24 mouse cellular contexts compared by ENCODE assay signal in genomic region chr12:31221522-31221921, GRCm38 (mm10). TPM values are rescaled to one million over a fixed set of nuclear protein-coding genes. Genes with fewer than 3 reads are reported as not detected.
DNase-seq lines count a peak whose midpoint lies in the region; ATAC-seq and TF ChIP-seq lines count a peak whose summit lies in the region.
"Had no signal": no experiment of that assay in that cellular context is flagged by ENCODE, and none has a peak within 500 bp of the region (broad histone marks: within the 10 kb centered on the region; RNA-seq: fewer than 3 reads in every experiment).

No protein-coding gene starts in this region.

- H3K27ac ChIP-seq in forebrain, embryonic 13.5 days: no peak overlapping the region; the same call in 1 of the 2 replicates
- no peak overlapping the region for H3K27ac ChIP-seq in forebrain, embryonic 11.5 days (ENCODE audit: low read depth, low read length)
- H3K27ac ChIP-seq in lung, postnatal 0 days (ENCODE audit: low read length): no peak overlapping the region
- H3K27ac ChIP-seq in midbrain, embryonic 11.5 days (ENCODE audit: low read depth, low read length): no peak overlapping the region
- H3K27ac ChIP-seq in hindbrain, embryonic 10.5 days: no peak overlapping the region
- H3K27ac ChIP-seq: heart, embryonic 13.5 days; hindbrain, embryonic 12.5 days had no signal

- no peak for TF ChIP-seq CTCF in lung, postnatal 0 days (IDR thresholded peaks at IDR 0.05)

- no peaks in the 10 kb centered on the region for H3K9me3 ChIP-seq in forebrain, embryonic 13.5 days (replicated peaks)
- H3K9me3 ChIP-seq in forebrain, embryonic 11.5 days (ENCODE audit: control insufficient read depth, low read length): no peaks in the 10 kb centered on the region
- no peaks in the 10 kb centered on the region for H3K9me3 ChIP-seq in lung, postnatal 0 days (ENCODE audit: low read length)
- no peaks in the 10 kb centered on the region for H3K9me3 ChIP-seq in midbrain, embryonic 11.5 days (ENCODE audit: control insufficient read depth, low read length)
- H3K9me3 ChIP-seq in hindbrain, embryonic 10.5 days: no peaks in the 10 kb centered on the region
- H3K9me3 ChIP-seq: embryonic facial prominence, embryonic 10.5 days; heart, embryonic 13.5 days; hindbrain, embryonic 12.5 days had no signal

- no peaks in the 10 kb centered on the region for H3K36me3 ChIP-seq in forebrain, embryonic 13.5 days (ENCODE audit: poor library complexity, severe bottlenecking)
- H3K36me3 ChIP-seq in forebrain, embryonic 11.5 days (ENCODE audit: control insufficient read depth, insufficient read depth, low read length): no peaks in the 10 kb centered on the region
- no peaks in the 10 kb centered on the region for H3K36me3 ChIP-seq in lung, postnatal 0 days (ENCODE audit: insufficient read depth, low read length)
- no peaks in the 10 kb centered on the region for H3K36me3 ChIP-seq in midbrain, embryonic 11.5 days (ENCODE audit: control insufficient read depth, insufficient read depth, low read length)
- no peaks in the 10 kb centered on the region for H3K36me3 ChIP-seq in hindbrain, embryonic 10.5 days
- H3K36me3 ChIP-seq: embryonic facial prominence, embryonic 10.5 days; heart, embryonic 13.5 days; hindbrain, embryonic 12.5 days had no signal

- no peak for DNase-seq in forebrain, embryonic 11.5 days (ENCODE audit: low spot score)
- peak; percentile 20 for DNase-seq in lung, postnatal 0 days (ENCODE audit: low spot score)
- DNase-seq in lung, postnatal 25 days (ENCODE audit: low spot score): no peak
- peak; percentile 29 for DNase-seq in retina, embryonic 14.5 days (ENCODE audit: low spot score)
- DNase-seq in midbrain, embryonic 11.5 days (ENCODE audit: low spot score, missing footprints): no peak
- DNase-seq in hindbrain, embryonic 10.5 days (ENCODE audit: low spot score): no peak
- DNase-seq: adrenal gland, postnatal 14 days; cerebellum, adult 2 months; cerebellum, postnatal 10 days; gastrocnemius, postnatal 14 days; heart, postnatal 36 days had no signal

- H3K27me3 ChIP-seq in forebrain, embryonic 13.5 days: no peaks in the 10 kb centered on the region
- no peaks in the 10 kb centered on the region for H3K27me3 ChIP-seq in forebrain, embryonic 11.5 days (ENCODE audit: control insufficient read depth, insufficient read depth, low read length)
- no peaks in the 10 kb centered on the region for H3K27me3 ChIP-seq in lung, postnatal 0 days (replicated peaks; ENCODE audit: insufficient read depth, low read length)
- no peaks in the 10 kb centered on the region for H3K27me3 ChIP-seq in midbrain, embryonic 11.5 days (ENCODE audit: control insufficient read depth, insufficient read depth, low read length)
- no peaks in the 10 kb centered on the region; the same call in 1 of the 2 replicates for H3K27me3 ChIP-seq in hindbrain, embryonic 10.5 days (ENCODE audit: insufficient read depth, poor library complexity, severe bottlenecking)
- H3K27me3 ChIP-seq: heart, embryonic 13.5 days; hindbrain, embryonic 12.5 days; Patski had no signal

- no peak overlapping the region for H3K9ac ChIP-seq in forebrain, embryonic 13.5 days
- H3K9ac ChIP-seq in forebrain, embryonic 11.5 days (ENCODE audit: low read length): no peak overlapping the region
- no peak overlapping the region for H3K9ac ChIP-seq in lung, postnatal 0 days (replicated peaks; ENCODE audit: low read depth)
- H3K9ac ChIP-seq in midbrain, embryonic 11.5 days (ENCODE audit: low read length): no peak overlapping the region
- H3K9ac ChIP-seq: heart, embryonic 13.5 days; hindbrain, embryonic 12.5 days had no signal

- H3K4me1 ChIP-seq in forebrain, embryonic 13.5 days: 0 out of 2 replicates have a peak, but pooled peaks cover 10% of the 10 kb centered on the region
- 0 out of 2 replicates have a peak, but pooled peaks cover 2% of the 10 kb centered on the region for H3K4me1 ChIP-seq in forebrain, embryonic 11.5 days (replicated peaks; ENCODE audit: control insufficient read depth, insufficient read depth, low read length)
- H3K4me1 ChIP-seq in lung, postnatal 0 days (ENCODE audit: insufficient read depth, low read depth, low read length): no peaks in the 10 kb centered on the region
- H3K4me1 ChIP-seq in midbrain, embryonic 11.5 days (ENCODE audit: control insufficient read depth, insufficient read depth, low read length): no peaks in the 10 kb centered on the region
- H3K4me1 ChIP-seq in hindbrain, embryonic 10.5 days (replicated peaks): peaks cover 10% of the 10 kb centered on the region; the same call in 1 of the 2 replicates
- H3K4me1 ChIP-seq: hindbrain, embryonic 12.5 days had no signal

- 66% methylated on average over 6 of the region's 6 CpGs for WGBS in forebrain, embryonic 13.5 days
- 70% methylated on average over 6 of the region's 6 CpGs for WGBS in forebrain, embryonic 11.5 days
- WGBS in lung, postnatal 0 days: 56% methylated on average over 6 of the region's 6 CpGs
- 81% methylated on average over 6 of the region's 6 CpGs for WGBS in midbrain, embryonic 11.5 days
- WGBS in hindbrain, embryonic 10.5 days: 82% methylated on average over 6 of the region's 6 CpGs

- no peak overlapping the region for H3K4me2 ChIP-seq in forebrain, embryonic 13.5 days
- H3K4me2 ChIP-seq in forebrain, embryonic 11.5 days (ENCODE audit: low read depth, low read length, severe bottlenecking): no peak overlapping the region
- H3K4me2 ChIP-seq in lung, postnatal 0 days (replicated peaks; ENCODE audit: low read depth, low read length): no peak overlapping the region
- H3K4me2 ChIP-seq in midbrain, embryonic 11.5 days: no peak overlapping the region
- H3K4me2 ChIP-seq: heart, embryonic 13.5 days; hindbrain, embryonic 12.5 days had no signal

- no peak overlapping the region for H3K4me3 ChIP-seq in forebrain, embryonic 13.5 days
- no peak overlapping the region for H3K4me3 ChIP-seq in forebrain, embryonic 11.5 days (ENCODE audit: low read depth, low read length)
- no peak overlapping the region for H3K4me3 ChIP-seq in lung, postnatal 0 days (ENCODE audit: low read depth, low read length)
- H3K4me3 ChIP-seq in midbrain, embryonic 11.5 days (ENCODE audit: low read depth, low read length): no peak overlapping the region
- H3K4me3 ChIP-seq in hindbrain, embryonic 10.5 days: no peak overlapping the region
- H3K4me3 ChIP-seq: embryonic facial prominence, embryonic 10.5 days; heart, embryonic 13.5 days; hindbrain, embryonic 12.5 days had no signal

- no peak for TF ChIP-seq EP300 in lung, postnatal 0 days (IDR thresholded peaks at IDR 0.05)

- ATAC-seq in forebrain, embryonic 13.5 days: peak; percentile 52
- ATAC-seq in forebrain, embryonic 11.5 days (replicated peaks; ENCODE audit: low FRiP score): no peak
- ATAC-seq in lung, postnatal 0 days: no peak
- no peak for ATAC-seq in midbrain, embryonic 11.5 days (ENCODE audit: low FRiP score)
- ATAC-seq: activated CD4-positive, CD25-positive, alpha-beta regulatory T cell, adult 4 months; hindbrain, embryonic 16.5 days; inflammation-experienced regulatory T-cells, adult 6 months; intestine, postnatal 0 days; Patski had no signal

RNA-seq across cellular contexts. Expression of gene Gm6993, which starts 19.0 kb away (rescaled TPM):
- polyA plus RNA-seq in forebrain, embryonic 13.5 days (2015; fragmentation: Nextera tagmentation; extraction: Ambion mirVana): not detected in 2 replicates
- polyA plus RNA-seq in forebrain, embryonic 11.5 days (2014; fragmentation: Nextera tagmentation; extraction: Ambion mirVana): not detected in 2 replicates
- polyA plus RNA-seq in lung, postnatal 0 days (2015; fragmentation: Nextera tagmentation; extraction: Ambion mirVana): not detected in 2 replicates
- polyA plus RNA-seq in midbrain, embryonic 11.5 days (2014; fragmentation: Nextera tagmentation; extraction: Ambion mirVana): not detected in 2 replicates
- not detected in 2 replicates for polyA plus RNA-seq in hindbrain, embryonic 10.5 days (2016; fragmentation: Nextera tagmentation; extraction: Ambion mirVana)
- polyA plus RNA-seq: activated CD4-positive, CD25-positive, alpha-beta regulatory T cell, adult 4 months; C2C12; cerebellum, adult 2 months; embryonic facial prominence, embryonic 10.5 days; embryonic facial prominence, embryonic 14.5 days; gonadal fat pad, adult 2 months; heart, embryonic 13.5 days; heart, postnatal 0 days; hindbrain, embryonic 12.5 days; hindbrain, embryonic 16.5 days; inflammation-experienced regulatory T-cells, adult 6 months; intestine, postnatal 0 days; Patski had no signal

RNA-seq across cellular contexts. Expression of gene Lamb1, which starts 43.5 kb away (rescaled TPM):
- 12.5 and 15.2 TPM in 2 replicates for polyA plus RNA-seq in forebrain, embryonic 13.5 days (2015; fragmentation: Nextera tagmentation; extraction: Ambion mirVana)
- 22.4 and 24.4 TPM in 2 replicates for polyA plus RNA-seq in forebrain, embryonic 11.5 days (2014; fragmentation: Nextera tagmentation; extraction: Ambion mirVana)
- 54.8 and 56.0 TPM in 2 replicates for polyA plus RNA-seq in lung, postnatal 0 days (2015; fragmentation: Nextera tagmentation; extraction: Ambion mirVana)
- polyA plus RNA-seq in midbrain, embryonic 11.5 days (2014; fragmentation: Nextera tagmentation; extraction: Ambion mirVana): 17.3 and 18.5 TPM in 2 replicates
- 21.8 and 23.7 TPM in 2 replicates for polyA plus RNA-seq in hindbrain, embryonic 10.5 days (2016; fragmentation: Nextera tagmentation; extraction: Ambion mirVana)
- polyA plus RNA-seq: activated CD4-positive, CD25-positive, alpha-beta regulatory T cell, adult 4 months; inflammation-experienced regulatory T-cells, adult 6 months had no signal

Comparison
In these comparisons a context has a peak if more than half of its experiments do, and no peak if none do; other contexts are left out.
1. DNase-seq: peak in lung, postnatal 0 days (single experiment) and retina, embryonic 14.5 days (single experiment); none in forebrain, embryonic 11.5 days (single experiment), lung, postnatal 25 days (single experiment), midbrain, embryonic 11.5 days (single experiment) and hindbrain, embryonic 10.5 days (single experiment).